Mouse (Mus musculus) WW6 (cell line): ENCODE data around the gene Pls1.

Experiments used
- DNase-seq: peaks from one replicate; pipeline ENCODE4 v3.0.0-alpha.2; 2013; ENCODE audit warnings: low read depth, low spot score

Pls1 gene

DNA sequence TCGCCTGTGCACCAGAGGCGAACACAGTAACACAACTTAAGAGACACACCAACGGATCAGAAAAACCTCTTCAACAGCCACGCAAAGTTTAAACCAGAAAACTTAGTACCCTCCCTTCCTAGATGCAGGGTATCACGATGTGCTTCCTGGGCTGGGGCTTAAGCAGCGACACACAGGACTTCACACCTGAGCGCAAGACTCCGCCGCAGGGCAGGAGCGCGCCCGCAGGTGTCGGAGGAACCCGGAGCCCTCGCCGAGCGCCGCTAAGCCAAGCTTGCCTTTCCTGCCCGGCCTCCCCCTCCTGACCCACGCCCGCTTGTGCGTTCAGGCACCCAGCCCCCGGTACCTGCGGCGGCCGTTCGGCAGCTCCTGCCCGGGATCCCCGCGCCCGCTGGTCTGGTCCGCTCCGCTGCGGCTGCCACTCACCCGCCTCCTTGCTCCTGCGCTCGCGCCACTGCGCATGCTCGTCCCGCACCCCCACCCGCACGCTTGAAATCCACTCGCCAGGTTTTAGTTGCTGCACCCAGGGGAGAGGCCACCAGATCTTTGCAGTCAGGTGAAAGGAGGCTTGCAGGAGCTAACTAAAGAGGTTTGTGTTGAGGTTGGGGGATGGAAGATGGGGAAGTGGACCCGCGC is at the start of gene Pls1:
Gene Pls1, minus strand, starts transcription at position 487 of the 636 bp plus-strand sequence.
- DNase-seq, result peak; percentile 71

DNA sequence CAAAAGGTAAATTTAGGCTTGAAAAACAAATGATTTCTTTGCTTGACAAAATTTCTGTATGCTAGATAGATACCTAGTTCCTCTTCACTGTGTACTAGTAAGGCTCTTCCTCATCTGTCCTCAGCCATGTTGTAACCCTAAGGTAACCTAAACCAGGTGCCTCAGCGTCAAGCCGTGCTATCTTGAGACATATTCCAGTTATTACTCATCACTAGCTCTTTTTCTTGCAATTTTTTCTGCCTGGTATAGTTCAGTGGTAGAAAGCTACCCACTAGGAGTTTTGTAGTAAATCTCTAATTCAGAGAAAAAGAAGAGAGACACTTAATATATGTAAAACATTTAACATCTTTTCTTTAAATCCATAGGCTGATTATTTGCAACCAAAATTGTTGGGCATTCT is 37.6 kb upstream of the Pls1 start:
- no peak for DNase-seq

DNA sequence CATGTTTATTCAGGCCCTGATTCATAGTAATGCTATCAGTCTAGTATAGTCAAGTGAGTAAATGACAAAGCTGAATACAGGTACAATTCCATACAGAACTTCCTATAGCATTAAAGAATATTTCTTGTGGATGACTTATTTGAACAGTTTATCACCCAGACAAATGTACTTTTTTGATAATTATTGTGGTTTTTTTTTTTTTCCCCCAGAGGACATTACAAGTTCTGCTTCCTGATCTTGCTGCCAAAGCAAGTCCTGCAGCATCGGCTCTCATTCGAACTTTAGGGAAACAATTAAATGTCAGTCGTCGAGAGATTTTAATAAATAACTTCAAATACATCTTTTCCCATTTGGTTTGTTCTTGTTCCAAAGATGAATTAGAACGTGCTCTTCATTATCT is 33.1 kb upstream of the Pls1 start:
- no peak for DNase-seq

- peak; percentile 36 for DNase-seq
Measured at GRCm38 (mm10) chr9:95858027-95858570, 13.0 kb upstream of the Pls1 start.

GRCm38 (mm10) chr9:95857414-95858026 is 12.4 kb upstream of the Pls1 start, which contains the start of gene Atr:
Gene Atr (plus strand): TSS chr9:95857597.
- DNase-seq, result peak; percentile 84

GRCm38 (mm10) chr9:95856004-95856403 is 10.9 kb upstream of the Pls1 start:
- no peak for DNase-seq

GRCm38 (mm10) chr9:95854891-95855290 is 9.8 kb upstream of the Pls1 start:
- no peak for DNase-seq

DNA sequence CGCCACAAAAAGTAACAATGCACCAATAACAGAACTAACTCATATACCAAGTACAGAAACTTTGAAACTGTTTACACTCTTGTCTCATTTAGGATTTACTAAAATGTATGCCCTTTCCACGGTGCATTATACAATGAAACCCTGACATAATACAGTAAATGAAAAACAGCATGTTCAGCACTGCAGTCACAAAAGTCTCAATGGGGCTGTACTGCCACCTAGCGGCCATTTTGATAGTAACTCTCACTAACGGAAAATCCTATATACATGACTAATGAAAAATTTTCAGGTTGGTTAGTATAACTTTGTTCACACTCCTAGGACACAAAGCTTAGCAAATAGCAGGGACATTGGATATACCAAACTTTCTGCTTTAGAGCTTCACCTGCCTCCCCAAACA is 7.8 kb upstream of the Pls1 start:
- DNase-seq, result peak; percentile 39

DNA sequence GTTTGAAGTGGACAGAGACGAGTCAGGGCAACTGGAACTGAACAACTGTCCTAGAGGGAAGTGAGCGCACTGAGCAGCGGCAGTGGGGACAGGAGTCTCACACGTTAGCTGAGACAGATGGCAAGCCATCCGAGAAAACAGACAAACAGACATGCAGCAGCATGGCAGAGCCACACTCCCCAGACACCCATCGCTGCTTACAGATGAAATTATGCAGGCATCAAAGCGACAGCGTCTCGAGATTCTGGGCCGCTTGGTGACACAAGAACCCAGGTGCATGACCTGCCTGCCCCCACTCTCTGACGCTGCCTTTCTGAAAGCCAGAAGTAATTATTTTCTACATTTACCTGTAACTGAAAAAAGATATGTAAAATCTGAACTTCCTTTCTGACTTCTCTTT is 6.6 kb upstream of the Pls1 start:
- no peak for DNase-seq

DNA sequence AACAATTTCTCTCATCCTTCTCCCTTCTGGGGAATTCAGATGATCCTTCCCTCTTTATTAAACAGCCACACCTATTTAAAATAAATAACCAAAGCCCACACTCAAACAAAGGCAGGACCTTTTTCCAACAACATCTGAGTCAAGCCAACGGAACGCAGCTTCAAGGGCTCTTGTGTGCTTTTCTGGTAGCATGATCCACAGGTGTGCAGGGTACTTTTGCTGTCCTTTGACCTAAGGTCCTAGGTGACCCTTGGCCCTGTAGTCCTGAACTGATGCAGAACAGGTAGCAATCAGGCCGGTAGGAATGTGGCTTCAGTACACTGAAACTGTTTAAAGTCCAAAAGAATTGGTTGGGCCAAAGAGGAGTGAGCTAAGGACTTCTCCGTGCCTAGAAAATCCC is 600 bp upstream of the Pls1 start:
- DNase-seq, result no peak

DNA sequence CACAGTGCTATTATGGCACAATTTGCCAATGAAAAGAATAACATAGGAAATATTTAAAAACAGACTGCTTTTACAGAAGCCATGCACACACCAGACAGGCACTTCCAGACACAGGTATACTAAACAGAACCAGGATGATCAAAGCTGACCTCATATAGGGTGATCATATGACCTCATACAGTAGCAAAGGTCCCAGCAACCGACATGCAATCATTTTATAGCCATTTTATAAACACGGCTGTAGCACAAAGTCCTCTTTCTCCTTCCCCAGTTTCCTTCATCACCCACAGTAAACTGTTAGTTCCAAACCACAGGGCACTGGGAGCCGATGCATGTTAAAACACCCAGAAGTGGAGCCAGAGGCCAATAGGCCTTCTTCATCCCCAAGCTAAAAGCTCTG is 5.7 kb downstream of the Pls1 start:
- no peak for DNase-seq

DNA sequence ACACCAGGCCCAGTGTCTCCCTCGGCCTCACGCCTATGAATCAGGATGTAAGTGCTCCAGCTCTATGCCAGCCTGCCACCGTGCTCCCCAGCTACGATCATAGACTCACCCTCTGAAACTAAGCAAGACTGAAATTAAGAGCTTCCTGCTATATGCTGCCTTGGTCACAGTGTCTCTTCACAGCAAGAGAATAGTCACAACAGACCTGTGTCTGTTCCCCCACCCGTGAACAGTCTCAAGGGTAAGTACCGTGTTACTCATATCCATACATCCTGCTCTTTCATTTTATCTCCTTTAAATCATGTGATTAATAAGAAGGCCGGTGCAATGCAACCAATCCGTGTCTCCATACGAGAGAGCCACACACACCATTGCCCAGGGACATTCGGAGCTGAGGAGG is 9.4 kb downstream of the Pls1 start:
- no peak for DNase-seq

DNA sequence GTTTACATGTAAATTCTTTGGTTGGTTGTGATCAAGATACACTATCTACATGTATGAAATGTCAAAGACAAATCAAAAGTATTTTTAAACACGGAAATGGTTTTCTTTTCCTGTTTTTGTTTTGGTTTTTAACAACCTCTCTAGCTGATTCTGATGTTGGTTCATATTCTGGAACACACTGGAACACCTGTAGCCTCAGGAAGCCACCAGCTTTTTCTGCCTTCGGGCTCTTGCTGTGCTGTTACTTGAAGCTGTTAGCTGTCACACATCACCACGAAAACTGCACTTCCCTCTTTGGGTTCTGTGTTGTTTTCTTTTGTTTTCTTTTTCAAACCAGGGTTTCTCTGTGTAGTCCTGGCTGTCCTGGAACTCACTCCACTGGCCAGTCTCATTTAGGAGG is 10.3 kb downstream of the Pls1 start:
- DNase-seq, result no peak

GRCm38 (mm10) chr9:95832758-95833157 is 12.4 kb downstream of the Pls1 start:
- no peak for DNase-seq

DNA sequence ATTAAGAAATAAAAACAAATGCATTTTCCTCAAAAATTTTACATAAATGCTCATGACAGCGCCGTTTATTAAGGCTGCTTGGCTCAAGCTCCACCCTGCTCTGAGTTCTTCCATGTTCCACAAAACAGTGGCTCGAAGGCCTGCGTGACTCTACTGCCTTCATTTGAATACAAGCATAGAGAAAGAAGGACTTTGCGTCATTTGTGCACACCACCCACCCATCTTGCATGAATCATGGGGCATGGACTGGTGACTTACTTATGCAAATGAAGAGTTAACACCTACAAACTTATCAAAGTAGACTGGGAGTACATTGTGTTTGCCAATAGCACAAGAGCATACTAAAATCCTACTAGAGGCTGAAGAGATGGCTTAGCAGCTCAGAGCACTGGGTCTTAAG is 17.5 kb downstream of the Pls1 start:
- no peak for DNase-seq

GRCm38 (mm10) chr9:95822531-95822930 is 22.6 kb downstream of the Pls1 start:
- DNase-seq, result no peak

DNA sequence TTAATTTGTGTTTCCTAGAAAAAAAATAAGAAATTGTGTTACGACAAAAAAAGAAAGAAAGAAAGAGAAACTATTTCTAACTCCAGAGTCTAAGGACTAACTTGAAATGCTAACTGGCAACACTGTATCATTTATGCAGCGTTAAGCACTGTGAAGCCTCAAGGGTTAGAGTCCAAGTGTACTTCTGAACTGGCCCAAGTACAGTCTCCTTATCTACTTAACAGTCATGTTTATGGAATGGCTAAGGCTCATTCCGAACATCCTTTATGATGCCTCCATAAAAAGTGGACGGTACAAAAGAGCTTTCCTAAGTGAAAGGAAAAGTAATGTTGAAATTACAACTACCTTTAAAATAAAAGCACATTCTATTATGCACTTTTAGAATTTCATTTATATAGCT is 29.4 kb downstream of the Pls1 start:
- DNase-seq, result no peak

- no peak for DNase-seq
Measured at GRCm38 (mm10) chr9:95815015-95815673, 30.0 kb downstream of the Pls1 start.

DNA sequence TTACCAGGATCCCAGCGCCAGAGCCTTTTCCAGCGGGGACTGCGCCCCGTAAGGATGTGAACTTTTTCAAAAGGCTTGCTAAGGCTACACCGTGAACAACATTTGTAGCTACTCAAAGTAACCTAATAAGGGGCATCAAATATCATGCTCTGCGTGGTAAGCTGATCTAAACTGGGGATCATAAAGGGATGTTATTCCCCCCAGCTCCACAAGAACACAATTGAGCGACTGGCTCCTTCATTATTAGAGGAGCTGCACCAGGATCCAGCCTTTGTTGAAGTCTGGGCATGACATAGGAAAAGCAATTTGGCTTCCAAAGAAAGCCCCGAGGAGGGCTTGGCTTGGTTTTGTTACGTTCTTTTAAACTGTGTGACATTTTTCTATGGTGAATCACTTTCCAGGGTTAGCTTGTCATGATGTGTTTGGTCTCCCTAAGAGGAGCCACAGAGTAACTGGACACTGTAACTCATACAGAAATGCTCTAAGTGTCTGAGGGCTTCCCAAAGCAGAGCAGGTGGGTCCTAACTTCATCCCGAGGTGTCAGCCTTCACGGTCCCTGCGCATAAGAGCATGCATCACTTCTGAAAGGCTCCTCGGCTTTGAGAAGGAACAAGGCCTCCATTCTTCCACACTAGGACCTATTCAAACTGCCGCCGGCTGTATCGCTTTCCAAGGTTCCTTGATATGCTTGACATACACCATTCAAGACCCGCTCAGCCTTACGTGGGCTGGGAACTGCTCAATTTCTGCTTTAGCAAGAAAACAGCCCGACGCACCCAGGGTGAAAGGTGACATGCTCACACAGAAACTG is 31.2 kb downstream of the Pls1 start:
- DNase-seq, result no peak

- no peak for DNase-seq
Measured at GRCm38 (mm10) chr9:95811817-95812216, 33.3 kb downstream of the Pls1 start.

DNA sequence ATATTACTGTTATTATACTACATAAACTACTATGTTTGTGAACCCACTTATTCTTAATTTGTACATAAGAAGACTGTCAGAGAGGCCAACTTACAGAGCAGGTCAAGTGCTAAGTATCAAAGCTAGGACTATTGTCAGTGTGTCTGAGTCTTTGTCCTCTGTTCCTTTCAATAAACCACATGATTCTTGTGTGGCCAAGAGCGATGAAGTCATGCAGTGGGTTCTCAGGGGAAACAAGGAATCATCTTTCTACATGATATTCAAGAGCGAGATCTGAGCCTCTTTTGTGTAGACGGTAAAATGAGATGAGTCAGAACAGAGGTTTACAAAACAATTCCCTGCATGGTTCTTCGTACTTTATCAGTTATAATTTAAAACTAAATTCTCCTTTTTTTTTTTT is 35.5 kb downstream of the Pls1 start:
- DNase-seq, result no peak

DNA sequence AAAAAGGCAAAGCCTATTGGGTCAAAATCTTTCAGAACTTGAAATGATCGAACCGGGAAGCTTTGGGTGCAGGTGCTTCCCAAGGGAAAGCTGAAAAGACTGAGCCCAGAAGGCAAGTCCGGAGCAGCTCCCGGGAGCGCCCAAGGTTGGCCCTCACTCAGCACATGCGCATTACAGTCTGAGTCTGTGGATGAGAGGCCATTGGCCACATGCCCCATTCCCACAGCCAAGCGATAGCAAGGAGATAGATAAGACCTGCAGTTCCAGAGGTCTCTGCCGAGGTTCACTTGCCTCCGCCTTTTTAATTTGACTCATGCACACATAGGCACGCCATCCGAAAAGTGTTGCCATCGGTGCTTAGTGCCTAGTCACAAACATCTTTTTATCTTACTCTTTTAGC is 39.7 kb downstream of the Pls1 start:
- DNase-seq, result peak; percentile 26
